In genomic region chr2:105125205-105125604, GRCm38 (mm10) we compare ENCODE assay signal across 21 mouse cellular contexts. TPM values are rescaled to one million over a fixed set of nuclear protein-coding genes. Genes with fewer than 3 reads are reported as not detected.
A peak's percentile ranks its signal among the peaks of the same experiment; 100 is the strongest.
DNase-seq lines count a peak whose midpoint lies in the region; ATAC-seq lines count a peak whose summit lies in the region.
"Had no signal": no experiment of that assay in that cellular context is flagged by ENCODE, and none has a peak within 500 bp of the region (broad histone marks: within the 10 kb centered on the region; RNA-seq: fewer than 3 reads in every experiment).

No protein-coding gene starts in this region.

- H3K4me1 ChIP-seq in hindbrain, embryonic 11.5 days (replicated peaks; ENCODE audit: control insufficient read depth, insufficient read depth, low read length), result 0 out of 2 replicates have a peak, but pooled peaks cover 4% of the 10 kb centered on the region
- peaks cover 9% of the 10 kb centered on the region; the same call in 1 of the 2 replicates for H3K4me1 ChIP-seq in hindbrain, embryonic 16.5 days (ENCODE audit: control insufficient read depth, insufficient read depth, low read depth, low read length)
- peaks cover 32% of the 10 kb centered on the region for H3K4me1 ChIP-seq in midbrain, embryonic 10.5 days
- peaks cover 2% of the 10 kb centered on the region; the same call in 1 of the 2 replicates for H3K4me1 ChIP-seq in midbrain, embryonic 16.5 days (ENCODE audit: control insufficient read depth, insufficient read depth, low read length)
- peaks cover 23% of the 10 kb centered on the region for H3K4me1 ChIP-seq in limb, embryonic 12.5 days (replicated peaks)

- H3K4me2 ChIP-seq in hindbrain, embryonic 11.5 days (replicated peaks; ENCODE audit: low read depth, low read length), result no peak overlapping the region
- H3K4me2 ChIP-seq in hindbrain, embryonic 16.5 days (ENCODE audit: low read length), result no peak overlapping the region
- H3K4me2 ChIP-seq in midbrain, embryonic 16.5 days (ENCODE audit: low read length), result no peak overlapping the region
- H3K4me2 ChIP-seq in limb, embryonic 12.5 days, result no peak overlapping the region

- H3K27ac ChIP-seq in hindbrain, embryonic 11.5 days (ENCODE audit: low read depth, low read length), result no peak overlapping the region
- H3K27ac ChIP-seq in hindbrain, embryonic 16.5 days (ENCODE audit: low read depth, low read length), result no peak overlapping the region
- no peak overlapping the region for H3K27ac ChIP-seq in midbrain, embryonic 10.5 days (replicated peaks)
- no peak overlapping the region for H3K27ac ChIP-seq in midbrain, embryonic 16.5 days (ENCODE audit: low read length)
- no peak overlapping the region for H3K27ac ChIP-seq in limb, embryonic 12.5 days
- H3K27ac ChIP-seq: hindbrain, postnatal 0 days; liver, embryonic 14.5 days had no signal

- H3K9me3 ChIP-seq in hindbrain, embryonic 11.5 days (ENCODE audit: control insufficient read depth, low read length), result no peaks in the 10 kb centered on the region
- H3K9me3 ChIP-seq in hindbrain, embryonic 16.5 days (ENCODE audit: control insufficient read depth, low read length), result no peaks in the 10 kb centered on the region
- no peaks in the 10 kb centered on the region for H3K9me3 ChIP-seq in midbrain, embryonic 10.5 days (replicated peaks)
- H3K9me3 ChIP-seq in midbrain, embryonic 16.5 days (replicated peaks; ENCODE audit: control insufficient read depth, low read length, poor library complexity, severe bottlenecking), result no peaks in the 10 kb centered on the region; the same call in 1 of the 2 replicates
- H3K9me3 ChIP-seq in limb, embryonic 12.5 days, result no peaks in the 10 kb centered on the region

- no peak for ATAC-seq in hindbrain, embryonic 11.5 days (ENCODE audit: low FRiP score)
- ATAC-seq in hindbrain, embryonic 16.5 days, result no peak
- ATAC-seq in midbrain, embryonic 16.5 days, result no peak
- no peak for ATAC-seq in limb, embryonic 12.5 days (ENCODE audit: insufficient number of reproducible peaks, insufficient read depth, low FRiP score, low TSS enrichment, low read depth)
- ATAC-seq: forebrain, postnatal 0 days; hindbrain, postnatal 0 days had no signal

- peaks cover 88% of the 10 kb centered on the region for H3K27me3 ChIP-seq in hindbrain, embryonic 11.5 days (ENCODE audit: control insufficient read depth, insufficient read depth, low read length)
- H3K27me3 ChIP-seq in hindbrain, embryonic 16.5 days (replicated peaks; ENCODE audit: control insufficient read depth, insufficient read depth, low read length), result peaks cover 68% of the 10 kb centered on the region
- peaks cover 100% of the 10 kb centered on the region for H3K27me3 ChIP-seq in midbrain, embryonic 10.5 days (ENCODE audit: low read depth, poor library complexity, severe bottlenecking)
- peaks cover 81% of the 10 kb centered on the region for H3K27me3 ChIP-seq in midbrain, embryonic 16.5 days (ENCODE audit: control insufficient read depth, insufficient read depth, low read depth, low read length)
- peaks cover 98% of the 10 kb centered on the region for H3K27me3 ChIP-seq in limb, embryonic 12.5 days

- H3K4me3 ChIP-seq in hindbrain, embryonic 11.5 days (ENCODE audit: low read depth, low read length), result no peak overlapping the region
- H3K4me3 ChIP-seq in hindbrain, embryonic 16.5 days (ENCODE audit: low read length), result no peak overlapping the region
- H3K4me3 ChIP-seq in midbrain, embryonic 10.5 days, result no peak overlapping the region
- H3K4me3 ChIP-seq in midbrain, embryonic 16.5 days (ENCODE audit: low read depth, low read length), result no peak overlapping the region
- H3K4me3 ChIP-seq in limb, embryonic 12.5 days (replicated peaks), result 0 out of 2 replicates have a peak overlapping the region, but pooled peaks have one; percentile 0
- H3K4me3 ChIP-seq: erythroblast, embryonic 14.5 days had no signal

- no peak overlapping the region for H3K9ac ChIP-seq in hindbrain, embryonic 11.5 days (ENCODE audit: low read depth, low read length)
- no peak overlapping the region for H3K9ac ChIP-seq in hindbrain, embryonic 16.5 days (ENCODE audit: low read depth, low read length)
- no peak overlapping the region for H3K9ac ChIP-seq in midbrain, embryonic 16.5 days (ENCODE audit: low read depth, low read length)
- H3K9ac ChIP-seq in limb, embryonic 12.5 days (replicated peaks), result no peak overlapping the region
- H3K9ac ChIP-seq: forebrain, postnatal 0 days; liver, embryonic 14.5 days had no signal

- DNase-seq in heart, adult 11 months, result peak; percentile 86
- DNase-seq in heart, adult 9 months (ENCODE audit: low spot score in 2 of 2), result no peak
- DNase-seq in hindbrain, embryonic 11.5 days (ENCODE audit: low spot score), result peak; percentile 54
- DNase-seq in midbrain, embryonic 10.5 days (ENCODE audit: low spot score), result peak; percentile 49
- no peak for DNase-seq in urinary bladder, postnatal 25 days (ENCODE audit: low spot score)
- DNase-seq: adrenal gland, adult 8-10 months; cerebellum, adult 2 months; embryo, embryonic 11 days; gastrocnemius, postnatal 10 days; lung, postnatal 36 days had no signal

- 3% methylated on average over 8 of the region's 8 CpGs for WGBS in hindbrain, embryonic 11.5 days
- WGBS in hindbrain, embryonic 16.5 days, result 2% methylated on average over 8 of the region's 8 CpGs
- WGBS in midbrain, embryonic 10.5 days, result 2% methylated on average over 8 of the region's 8 CpGs
- WGBS in midbrain, embryonic 16.5 days, result under 1% methylated on average over 8 of the region's 8 CpGs
- 2% methylated on average over 8 of the region's 8 CpGs for WGBS in limb, embryonic 12.5 days

- no peaks in the 10 kb centered on the region for H3K36me3 ChIP-seq in hindbrain, embryonic 11.5 days (ENCODE audit: control insufficient read depth, insufficient read depth, low read length)
- H3K36me3 ChIP-seq in hindbrain, embryonic 16.5 days (ENCODE audit: control insufficient read depth, insufficient read depth, low read length), result no peaks in the 10 kb centered on the region
- no peaks in the 10 kb centered on the region for H3K36me3 ChIP-seq in midbrain, embryonic 10.5 days
- no peaks in the 10 kb centered on the region for H3K36me3 ChIP-seq in midbrain, embryonic 16.5 days (ENCODE audit: control insufficient read depth, insufficient read depth, low read length)
- H3K36me3 ChIP-seq in limb, embryonic 12.5 days, result no peaks in the 10 kb centered on the region

RNA-seq across cellular contexts. Expression of gene Wt1, which starts 1.1 kb away (rescaled TPM):
- 0.52 and 0.68 TPM in 2 replicates for polyA plus RNA-seq in hindbrain, embryonic 11.5 days (2014; fragmentation: Nextera tagmentation; extraction: Ambion mirVana)
- 0.75 and 0.94 TPM in 2 replicates for polyA plus RNA-seq in hindbrain, embryonic 16.5 days (2015; fragmentation: Nextera tagmentation; extraction: Ambion mirVana)
- polyA plus RNA-seq in midbrain, embryonic 10.5 days (2016; fragmentation: Nextera tagmentation; extraction: Ambion mirVana), result 0.05 TPM in 1 of 2 replicates, not detected in the other
- 0.13 and 0.22 TPM in 2 replicates for polyA plus RNA-seq in midbrain, embryonic 16.5 days (2015; fragmentation: Nextera tagmentation; extraction: Ambion mirVana)
- 0.49 and 0.82 TPM in 2 replicates for polyA plus RNA-seq in limb, embryonic 12.5 days (2016; fragmentation: Nextera tagmentation; extraction: Ambion mirVana)
- polyA plus RNA-seq: cerebellum, adult 2 months; erythroblast, embryonic 14.5 days; midbrain, embryonic 14.5 days had no signal

RNA-seq across cellular contexts. Expression of gene Gm11060, which starts 33.4 kb away (rescaled TPM):
- polyA plus RNA-seq in hindbrain, embryonic 11.5 days (2014; fragmentation: Nextera tagmentation; extraction: Ambion mirVana), result not detected in 2 replicates
- polyA plus RNA-seq in hindbrain, embryonic 16.5 days (2015; fragmentation: Nextera tagmentation; extraction: Ambion mirVana), result not detected in 2 replicates
- not detected in 2 replicates for polyA plus RNA-seq in midbrain, embryonic 10.5 days (2016; fragmentation: Nextera tagmentation; extraction: Ambion mirVana)
- polyA plus RNA-seq in midbrain, embryonic 16.5 days (2015; fragmentation: Nextera tagmentation; extraction: Ambion mirVana), result not detected in 2 replicates
- not detected in 2 replicates for polyA plus RNA-seq in limb, embryonic 12.5 days (2016; fragmentation: Nextera tagmentation; extraction: Ambion mirVana)
- polyA plus RNA-seq: cerebellum, adult 2 months; erythroblast, embryonic 14.5 days; forebrain, postnatal 0 days; hindbrain, postnatal 0 days; liver, embryonic 14.5 days; midbrain, embryonic 14.5 days; neural tube, embryonic 11.5 days; small intestine, adult 2 months; urinary bladder, adult 2 months had no signal

Comparison
In these comparisons a context has a peak if more than half of its experiments do, and no peak if none do; other contexts are left out.
1. DNase-seq: peak in heart, adult 11 months (single experiment), hindbrain, embryonic 11.5 days (single experiment) and midbrain, embryonic 10.5 days (single experiment); none in heart, adult 9 months (0 of 2) and urinary bladder, postnatal 25 days (single experiment).